ENCODE assay signal across 8 mouse cellular contexts in genomic region chr13:24937108-24937838, GRCm38 (mm10). TPM values are rescaled to one million over a fixed set of nuclear protein-coding genes. Genes with fewer than 3 reads are reported as not detected.
DNase-seq lines count a peak whose midpoint lies in the region; ATAC-seq and TF ChIP-seq lines count a peak whose summit lies in the region.

TSS of gene Aldh5a1 (minus strand) at chr13:24937661.

- DNase-seq in 3T3-L1 (ENCODE audit: low read depth, low spot score) = peak; percentile 48
- DNase-seq in adrenal gland, postnatal 25 days = peak; percentile 79
- peak; percentile 71 for DNase-seq in heart, adult 8-10 months (ENCODE audit: low spot score)
- DNase-seq in kidney, adult 8-10 months = peak; percentile 59 to 79
- DNase-seq in limb, embryonic 14.5 days (ENCODE audit: low spot score) = peak; percentile 67
- peak; percentile 43 for DNase-seq in splenic B cell, adult 2 months (ENCODE audit: low read depth, low spot score)

- peak within 1 kb of the TSS; percentile 96 for H3K9ac ChIP-seq in embryonic facial prominence, embryonic 13.5 days
- H3K9ac ChIP-seq in limb, embryonic 14.5 days (ENCODE audit: low read depth, low read length, severe bottlenecking) = peak within 1 kb of the TSS; percentile 92
- peak within 1 kb of the TSS; percentile 97 for H3K9ac ChIP-seq in midbrain, embryonic 16.5 days (ENCODE audit: low read depth, low read length)

- 0 out of 2 replicates have a peak, but pooled peaks have one; percentile 15 for TF ChIP-seq POLR2A in limb, embryonic 14.5 days (IDR thresholded peaks at IDR 0.05; ENCODE audit: borderline replicate concordance, extremely low read depth, insufficient read depth, insufficient read length)

- ATAC-seq in embryonic facial prominence, embryonic 13.5 days (ENCODE audit: insufficient number of reproducible peaks, insufficient read depth, low FRiP score, low TSS enrichment, low read depth) = peak; percentile 68; the same call in 1 of the 2 replicates
- ATAC-seq in limb, embryonic 14.5 days (ENCODE audit: low FRiP score, low read depth) = peak; percentile 89
- peak; percentile 87 for ATAC-seq in midbrain, embryonic 16.5 days

- H3K9me3 ChIP-seq in embryonic facial prominence, embryonic 13.5 days = no peaks in the 10 kb centered on the region
- H3K9me3 ChIP-seq in limb, embryonic 14.5 days (ENCODE audit: control insufficient read depth, low read length) = no peaks in the 10 kb centered on the region
- no peaks in the 10 kb centered on the region for H3K9me3 ChIP-seq in midbrain, embryonic 16.5 days (replicated peaks; ENCODE audit: control insufficient read depth, low read length, poor library complexity, severe bottlenecking)

- peak within 1 kb of the TSS; percentile 76 for H3K27ac ChIP-seq in embryonic facial prominence, embryonic 13.5 days
- peak within 1 kb of the TSS; percentile 55; the same call in 1 of the 2 replicates for H3K27ac ChIP-seq in limb, embryonic 14.5 days (replicated peaks; ENCODE audit: low read depth, low read length)
- H3K27ac ChIP-seq in midbrain, embryonic 16.5 days (ENCODE audit: low read length) = peak within 1 kb of the TSS; percentile 94

- WGBS in embryonic facial prominence, embryonic 13.5 days = 1% methylated on average over 75 of the region's 75 CpGs
- WGBS in limb, embryonic 14.5 days = under 1% methylated on average over 67 of the region's 75 CpGs
- WGBS in midbrain, embryonic 16.5 days = under 1% methylated on average over 75 of the region's 75 CpGs

- peaks cover 18% of the 10 kb centered on the region for H3K4me1 ChIP-seq in embryonic facial prominence, embryonic 13.5 days
- H3K4me1 ChIP-seq in limb, embryonic 14.5 days (ENCODE audit: control insufficient read depth, insufficient read depth, low read length) = peaks cover 6% of the 10 kb centered on the region
- H3K4me1 ChIP-seq in midbrain, embryonic 16.5 days (ENCODE audit: control insufficient read depth, insufficient read depth, low read length) = peaks cover 22% of the 10 kb centered on the region

- peak within 1 kb of the TSS; percentile 90 for H3K4me3 ChIP-seq in embryonic facial prominence, embryonic 13.5 days
- H3K4me3 ChIP-seq in limb, embryonic 14.5 days (replicated peaks; ENCODE audit: low read length) = peak within 1 kb of the TSS; percentile 92
- peak within 1 kb of the TSS; percentile 94 for H3K4me3 ChIP-seq in midbrain, embryonic 16.5 days (ENCODE audit: low read depth, low read length)

- peak within 1 kb of the TSS; percentile 76 for H3K4me2 ChIP-seq in embryonic facial prominence, embryonic 13.5 days
- peak within 1 kb of the TSS; percentile 73 for H3K4me2 ChIP-seq in limb, embryonic 14.5 days (replicated peaks; ENCODE audit: low read depth, low read length, severe bottlenecking)
- H3K4me2 ChIP-seq in midbrain, embryonic 16.5 days (ENCODE audit: low read length) = peak within 1 kb of the TSS; percentile 71

- H3K27me3 ChIP-seq in embryonic facial prominence, embryonic 13.5 days = no peaks in the 10 kb centered on the region
- no peaks in the 10 kb centered on the region for H3K27me3 ChIP-seq in limb, embryonic 14.5 days (ENCODE audit: control insufficient read depth, insufficient read depth, low read length)
- H3K27me3 ChIP-seq in midbrain, embryonic 16.5 days (ENCODE audit: control insufficient read depth, insufficient read depth, low read depth, low read length) = no peaks in the 10 kb centered on the region
- H3K27me3 ChIP-seq in splenic B cell, adult 2 months (ENCODE audit: control insufficient read depth, insufficient read depth, low read length, poor library complexity, severe bottlenecking) = peaks cover 4% of the 10 kb centered on the region

- no peaks in the 10 kb centered on the region for H3K36me3 ChIP-seq in embryonic facial prominence, embryonic 13.5 days
- H3K36me3 ChIP-seq in limb, embryonic 14.5 days (ENCODE audit: control insufficient read depth, insufficient read depth, low read length) = no peaks in the 10 kb centered on the region
- no peaks in the 10 kb centered on the region for H3K36me3 ChIP-seq in midbrain, embryonic 16.5 days (ENCODE audit: control insufficient read depth, insufficient read depth, low read length)
- H3K36me3 ChIP-seq in splenic B cell, adult 2 months (ENCODE audit: control insufficient read depth, insufficient read depth, low read length, poor library complexity, severe bottlenecking) = no peaks in the 10 kb centered on the region

RNA-seq across cellular contexts. Expression of gene Aldh5a1, which starts in this region (rescaled TPM):
- total RNA-seq in adrenal gland, postnatal 25 days (2021) = 16.7 and 21.9 TPM in 2 replicates
- 6.7 and 6.9 TPM in 2 replicates for polyA plus RNA-seq in embryonic facial prominence, embryonic 13.5 days (2015; fragmentation: Nextera tagmentation; extraction: Ambion mirVana)
- 10 to 100 TPM; 26.2 to 29.8 (median 27.0) TPM for total RNA-seq in heart, adult 8-10 months (2022)
- 6.3 and 6.7 TPM in 2 replicates for polyA plus RNA-seq in limb, embryonic 14.5 days (2012; rRNA removed)
- polyA plus RNA-seq in limb, embryonic 14.5 days (2014; fragmentation: Nextera tagmentation; extraction: Ambion mirVana) = 5.3 and 5.5 TPM in 2 replicates
- polyA plus RNA-seq in midbrain, embryonic 16.5 days (2015; fragmentation: Nextera tagmentation; extraction: Ambion mirVana) = 12.8 and 14.0 TPM in 2 replicates

Comparison
In these comparisons a context has a peak if more than half of its experiments do, and no peak if none do; other contexts are left out.
1. Peak in every context shown above with its lines: DNase-seq, ATAC-seq, H3K4me3 ChIP-seq and H3K27ac ChIP-seq.